Mouse (Mus musculus): Measurements from ENCODE around the gene 1300017J02Rik. TPM values are rescaled to one million over a fixed set of nuclear protein-coding genes. Genes with fewer than 3 reads are reported as not detected.
A peak's percentile ranks its signal among the peaks of the same experiment; 100 is the strongest.
"Not testable (repeated sequence)": the region's sequence is repeated elsewhere in the genome, so short reads cannot be mapped to it uniquely, and the experiment has no call there.

1300017J02Rik gene
- 10 to 100 TPM in 1 of 26 experiments, 1 to 10 TPM in 12, not detected in 13; 1.5 to 13.1 (median 2.6) TPM for total RNA-seq (2018; cell fraction: chromatin; rRNA removed)
- under 1 TPM in 6 of 26 experiments, not detected in 20; 0.17 to 0.81 (median 0.40) TPM for total RNA-seq (2018; cell fraction: cytosol; rRNA removed)
- total RNA-seq (2018; cell fraction: nucleus; rRNA removed): 1 to 10 TPM in 15 of 26 experiments, not detected in 11; 1.4 to 6.7 (median 3.2) TPM
- polyA plus RNA-seq (2018): not detected in 3 replicates

GRCm38 (mm10) chr9:103304927-103305326 lies at the start of gene 1300017J02Rik, which contains the start of gene Topbp1:
Gene 1300017J02Rik (minus strand): TSS chr9:103305082.
Gene Topbp1 (plus strand): TSS chr9:103305215.
- Histone ChIP-seq H3K36me3 (ENCODE audit: inconsistent target) (peaks cover 16% of the 10 kb centered on the region), H3K27ac (peak within 1 kb of the TSS; percentile 64), H3K4me3 (ENCODE audit: inconsistent target) (peak within 1 kb of the TSS; percentile 69), H3K79me2 (ENCODE audit: inconsistent target) (peaks cover 36% of the 10 kb centered on the region)
- 1% methylated on average over 47 of the region's 49 CpGs for WGBS (ENCODE audit: missing documents)

DNA sequence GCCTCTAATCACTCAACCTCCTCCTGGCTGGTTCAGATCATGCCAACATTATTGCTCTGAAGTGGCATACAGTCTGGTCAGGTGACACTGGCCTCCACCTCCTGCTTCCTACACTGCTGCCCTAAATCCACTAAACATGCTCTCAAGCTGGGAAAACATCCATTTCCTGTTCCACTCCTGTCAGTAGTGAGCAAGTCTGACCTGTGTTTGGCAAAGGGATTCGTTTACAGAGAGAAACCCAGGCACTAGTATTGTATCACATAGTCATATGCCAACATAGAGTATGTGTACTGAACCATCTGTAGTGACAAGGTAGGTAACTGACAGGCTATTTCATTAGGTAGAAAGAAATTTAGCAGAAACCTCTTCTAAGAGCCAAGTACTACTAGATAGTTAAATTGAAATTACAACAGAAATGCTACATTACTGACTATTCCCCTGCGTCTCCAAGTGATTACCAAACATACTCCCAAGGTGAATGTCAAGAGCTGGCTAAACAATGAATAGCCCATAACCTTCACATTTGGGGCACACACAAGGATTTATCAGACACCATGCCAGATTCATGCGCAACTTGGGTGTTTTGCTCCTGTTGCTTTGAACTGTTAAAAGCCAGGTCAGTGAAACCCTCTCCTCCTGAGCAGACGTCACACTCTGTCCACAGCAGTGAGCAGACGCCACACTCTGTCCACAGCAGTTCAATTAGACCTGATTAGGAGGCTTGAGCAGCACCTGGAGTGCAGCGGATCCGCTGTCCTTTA lies 48.8 kb upstream of the 1300017J02Rik start:
- H3K27ac ChIP-seq; H3K4me3 ChIP-seq (ENCODE audit: inconsistent target): not testable (repeated sequence)
- H3K36me3 ChIP-seq (ENCODE audit: inconsistent target): peaks cover 21% of the 10 kb centered on the region; the same call in 1 of the 2 replicates
- WGBS (ENCODE audit: missing documents): 100% methylated on average over 1 of the region's 7 CpGs
- H3K79me2 ChIP-seq (ENCODE audit: inconsistent target): peaks cover 20% of the 10 kb centered on the region; the same call in 1 of the 2 replicates

GRCm38 (mm10) chr9:103348791-103349190 lies 43.9 kb upstream of the 1300017J02Rik start:
- Histone ChIP-seq H3K36me3 (ENCODE audit: inconsistent target) (peaks cover 5% of the 10 kb centered on the region; the same call in 1 of the 2 replicates), H3K4me3 (ENCODE audit: inconsistent target) (no peak overlapping the region), H3K27ac (no peak overlapping the region), H3K79me2 (ENCODE audit: inconsistent target) (peaks cover 9% of the 10 kb centered on the region; the same call in 1 of the 2 replicates)

DNA sequence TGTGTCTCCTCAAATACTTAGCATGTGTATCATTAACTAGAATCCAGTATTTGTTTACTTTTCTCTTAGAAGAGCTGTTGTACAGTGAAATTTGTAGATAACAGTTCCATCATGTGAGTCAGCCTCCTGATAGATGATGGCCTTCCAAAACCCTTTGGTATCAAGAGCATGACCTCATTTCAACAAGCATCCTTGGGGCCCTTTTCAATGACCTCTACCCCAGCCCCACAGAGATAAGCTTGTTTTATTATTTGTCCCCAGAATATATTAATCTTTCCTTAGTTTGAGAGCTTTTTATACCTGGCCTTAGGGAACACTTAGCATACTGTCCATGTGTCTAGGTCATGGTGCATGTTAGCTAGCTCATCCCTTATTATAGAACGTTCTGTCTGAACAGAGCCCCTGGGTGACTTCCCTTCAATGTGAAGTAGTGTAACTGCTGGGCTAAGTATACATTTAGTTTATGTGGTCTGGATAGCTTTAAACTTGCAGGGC lies 43.2 kb upstream of the 1300017J02Rik start:
- Histone ChIP-seq H3K79me2 (ENCODE audit: inconsistent target) (peaks cover 9% of the 10 kb centered on the region; the same call in 1 of the 2 replicates), H3K27ac (no peak overlapping the region), H3K4me3 (ENCODE audit: inconsistent target) (no peak overlapping the region), H3K36me3 (ENCODE audit: inconsistent target) (peaks cover 5% of the 10 kb centered on the region; the same call in 1 of the 2 replicates)
- WGBS (ENCODE audit: missing documents): 100% methylated on average over 1 of the region's 1 CpGs

GRCm38 (mm10) chr9:103347045-103347444 lies 42.2 kb upstream of the 1300017J02Rik start:
- Histone ChIP-seq H3K36me3 (ENCODE audit: inconsistent target) (peaks cover 14% of the 10 kb centered on the region; the same call in 1 of the 2 replicates), H3K79me2 (ENCODE audit: inconsistent target) (peaks cover 9% of the 10 kb centered on the region; the same call in 1 of the 2 replicates), H3K4me3 (ENCODE audit: inconsistent target) (no peak overlapping the region), H3K27ac (peak overlapping the region; percentile 7; the same call in 1 of the 2 replicates)
- WGBS (ENCODE audit: missing documents): 42% methylated on average over 4 of the region's 4 CpGs

DNA sequence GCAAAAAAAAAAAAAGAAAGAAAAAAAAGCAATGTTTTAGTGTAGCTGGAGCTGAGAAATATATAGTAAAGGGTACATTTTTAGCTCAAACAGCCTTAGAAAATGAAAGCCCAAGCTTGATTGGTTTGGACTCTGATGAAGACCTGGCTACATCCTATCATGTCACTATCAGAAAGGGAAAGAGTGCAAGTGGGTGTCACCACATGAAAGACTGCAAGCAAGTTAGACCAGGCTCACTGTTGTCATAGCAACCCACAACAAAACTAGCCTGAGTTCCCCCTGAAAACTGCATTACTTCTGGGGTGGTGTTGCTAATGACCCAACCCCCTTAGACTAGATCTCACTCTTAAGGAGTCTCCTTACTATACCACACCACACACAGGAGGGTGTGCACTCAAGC lies 32.0 kb upstream of the 1300017J02Rik start:
- H3K36me3 ChIP-seq (ENCODE audit: inconsistent target): peaks cover 51% of the 10 kb centered on the region
- no peak overlapping the region for H3K4me3 ChIP-seq (ENCODE audit: inconsistent target)
- H3K27ac ChIP-seq: no peak overlapping the region
- H3K79me2 ChIP-seq (ENCODE audit: inconsistent target): no peaks in the 10 kb centered on the region

- H3K4me3 ChIP-seq (ENCODE audit: inconsistent target): no peak overlapping the region
- WGBS (ENCODE audit: missing documents): 60% methylated on average over 6 of the region's 6 CpGs
- H3K36me3 ChIP-seq (ENCODE audit: inconsistent target): peaks cover 38% of the 10 kb centered on the region
Measured at GRCm38 (mm10) chr9:103332663-103333062, 27.8 kb upstream of the 1300017J02Rik start.

DNA sequence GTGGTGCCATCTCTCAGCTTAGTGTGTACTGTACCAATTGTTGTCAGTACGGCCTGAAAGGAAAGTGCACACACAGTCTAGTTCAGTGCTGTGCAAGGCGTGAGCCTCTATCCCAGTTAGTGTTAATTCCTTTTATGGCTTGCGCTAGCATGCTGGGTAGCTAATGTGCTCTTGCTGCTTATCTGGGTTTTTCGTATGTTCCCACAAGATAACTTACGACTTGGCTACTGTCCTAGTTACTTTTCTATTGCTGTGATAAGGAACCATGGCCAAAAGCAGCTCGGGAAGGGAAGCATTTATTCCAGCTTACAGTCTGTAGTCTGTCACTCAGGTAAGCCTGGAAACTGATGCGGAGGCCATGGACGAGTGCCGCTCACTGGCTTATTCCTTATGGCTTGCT lies 21.6 kb upstream of the 1300017J02Rik start:
- Histone ChIP-seq H3K36me3 (ENCODE audit: inconsistent target) (peaks cover 52% of the 10 kb centered on the region), H3K4me3 (ENCODE audit: inconsistent target) (no peak overlapping the region), H3K27ac (no peak overlapping the region), H3K79me2 (ENCODE audit: inconsistent target) (no peaks in the 10 kb centered on the region)
- WGBS (ENCODE audit: missing documents): 94% methylated on average over 8 of the region's 9 CpGs

More at GRCm38 (mm10) chr9:103332663-103333062, 27.8 kb upstream of the 1300017J02Rik start:
- H3K27ac ChIP-seq: no peak overlapping the region
- no peaks in the 10 kb centered on the region for H3K79me2 ChIP-seq (ENCODE audit: inconsistent target)

- Histone ChIP-seq H3K36me3 (ENCODE audit: inconsistent target) (peaks cover 67% of the 10 kb centered on the region), H3K4me3 (ENCODE audit: inconsistent target) (no peak overlapping the region), H3K27ac (no peak overlapping the region), H3K79me2 (ENCODE audit: inconsistent target) (no peaks in the 10 kb centered on the region)
- no CpG with 5 or more reads among the region's 2 CpGs for WGBS (ENCODE audit: missing documents)
Measured at GRCm38 (mm10) chr9:103324678-103325077, 19.8 kb upstream of the 1300017J02Rik start.

- Histone ChIP-seq H3K79me2 (ENCODE audit: inconsistent target) (peaks cover 50% of the 10 kb centered on the region), H3K36me3 (ENCODE audit: inconsistent target) (peaks cover 53% of the 10 kb centered on the region), H3K4me3 (ENCODE audit: inconsistent target) (no peak overlapping the region), H3K27ac (no peak overlapping the region)
- WGBS (ENCODE audit: missing documents): 88% methylated on average over 6 of the region's 6 CpGs
Measured at GRCm38 (mm10) chr9:103309832-103310231, 5.0 kb upstream of the 1300017J02Rik start.

DNA sequence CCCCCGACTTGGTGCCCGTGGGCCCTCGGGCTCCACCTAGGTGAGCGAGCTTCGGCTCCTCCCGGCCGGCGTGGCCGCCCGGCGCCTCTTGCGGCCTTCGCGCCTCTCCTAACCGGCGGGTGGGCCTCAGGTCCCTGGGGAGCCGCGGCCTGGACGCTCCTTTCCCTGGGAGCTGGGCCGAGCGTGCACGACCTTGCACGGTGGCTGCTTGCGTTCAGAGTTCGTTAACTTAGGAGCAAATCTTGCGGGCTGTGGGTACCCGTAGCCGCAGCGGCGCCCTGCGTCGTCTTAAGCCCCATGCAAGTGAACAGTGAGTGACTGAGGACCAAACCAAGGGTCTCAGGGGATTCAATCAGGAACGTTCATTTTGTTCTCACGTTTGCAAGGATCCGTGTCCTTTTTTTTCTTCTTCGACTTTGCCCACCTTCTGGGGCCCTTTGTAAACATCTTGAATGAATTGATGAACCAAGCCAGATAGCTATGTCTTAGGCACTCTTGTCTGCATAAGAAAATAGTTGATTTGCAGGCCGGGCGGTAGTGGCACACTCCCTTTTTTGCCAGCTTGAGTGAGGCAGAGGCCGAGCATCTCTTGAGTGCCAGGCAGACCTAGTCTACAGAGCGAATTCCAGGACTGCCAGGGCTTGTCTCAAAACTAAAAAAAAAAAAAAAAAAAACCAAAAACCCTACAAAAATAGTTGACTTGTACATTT lies 605 bp upstream of the 1300017J02Rik start:
- Histone ChIP-seq H3K79me2 (ENCODE audit: inconsistent target) (peaks cover 36% of the 10 kb centered on the region), H3K27ac (peak overlapping the region; percentile 43), H3K36me3 (ENCODE audit: inconsistent target) (peaks cover 21% of the 10 kb centered on the region), H3K4me3 (ENCODE audit: inconsistent target) (peak overlapping the region; percentile 69)
- WGBS (ENCODE audit: missing documents): 2% methylated on average over 40 of the region's 40 CpGs

GRCm38 (mm10) chr9:103302666-103303065 lies 2.2 kb downstream of the 1300017J02Rik start:
- H3K79me2 ChIP-seq (ENCODE audit: inconsistent target): peaks cover 24% of the 10 kb centered on the region
- 60% methylated on average over 3 of the region's 3 CpGs for WGBS (ENCODE audit: missing documents)
- H3K4me3 ChIP-seq (ENCODE audit: inconsistent target): no peak overlapping the region
- no peak overlapping the region for H3K27ac ChIP-seq
- H3K36me3 ChIP-seq (ENCODE audit: inconsistent target): no peaks in the 10 kb centered on the region

DNA sequence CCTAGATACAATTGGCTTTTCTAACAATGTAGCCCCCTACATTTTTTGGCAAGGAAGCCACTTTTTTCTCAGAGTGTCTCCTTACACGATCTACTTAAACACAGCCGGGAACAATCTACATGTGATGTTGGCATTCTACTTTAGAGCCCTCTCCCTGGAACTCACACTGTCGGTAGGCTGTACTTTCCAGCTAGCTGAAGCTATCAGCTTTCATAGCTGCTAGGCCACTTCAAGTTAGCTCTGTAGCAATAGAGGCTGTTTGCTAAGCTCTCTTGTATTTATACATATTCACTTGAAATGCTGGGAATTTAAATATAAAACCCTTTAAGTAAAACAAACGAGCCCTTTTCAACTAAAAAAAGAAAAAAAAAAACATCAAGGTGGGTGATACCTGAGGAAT lies 2.6 kb downstream of the 1300017J02Rik start:
- H3K27ac ChIP-seq: no peak overlapping the region
- 89% methylated on average over 4 of the region's 4 CpGs for WGBS (ENCODE audit: missing documents)

GRCm38 (mm10) chr9:103301086-103301485 lies 3.8 kb downstream of the 1300017J02Rik start:
- H3K36me3 ChIP-seq (ENCODE audit: inconsistent target): no peaks in the 10 kb centered on the region
- 92% methylated on average over 8 of the region's 8 CpGs for WGBS (ENCODE audit: missing documents)
- peaks cover 8% of the 10 kb centered on the region for H3K79me2 ChIP-seq (ENCODE audit: inconsistent target)
- H3K27ac ChIP-seq: no peak overlapping the region
- H3K4me3 ChIP-seq (ENCODE audit: inconsistent target): no peak overlapping the region

More for the DNA sequence above, 2.6 kb downstream of the 1300017J02Rik start:
- Histone ChIP-seq H3K4me3 (ENCODE audit: inconsistent target) (no peak overlapping the region), H3K36me3 (ENCODE audit: inconsistent target) (no peaks in the 10 kb centered on the region), H3K79me2 (ENCODE audit: inconsistent target) (peaks cover 20% of the 10 kb centered on the region)
